Mouse (Mus musculus) kidney, adult 10 weeks (tissue): ENCODE results near the gene Ebf3. TPM values are rescaled to one million over a fixed set of nuclear protein-coding genes. Genes with fewer than 3 reads are reported as not detected.

ENCODE experiments used
- polyA plus RNA-seq: library from polyadenylated mRNA; stranded (reverse); fragments of 350-450 nt; fragmentation: Illumina TruSeq; extraction: RNeasy Lipid Tissue Mini Kit (QIAGEN cat#74804); gene quantifications from one replicate; pipeline ENCODE4 v1.2.3, GENCODE M21; 2014; ENCODE audit warnings: low read depth, low replicate concordance

Gene Ebf3
- 0.49 TPM for polyA plus RNA-seq

GRCm38 (mm10) chr7:137313904-137314691 lies at the start of gene Ebf3:
Gene Ebf3 (minus strand): TSS chr7:137314445.

Other genes starting within 250 kb of the Ebf3 start
- gene 9430038I01Rik, start 96.3 kb upstream of the Ebf3 start, polyA plus RNA-seq: 3.0 TPM
- 226 TPM for gene Glrx3, start 123.2 kb upstream of the Ebf3 start, polyA plus RNA-seq